Comparison of ENCODE assay signal across 20 mouse cellular contexts in the genomic region with DNA sequence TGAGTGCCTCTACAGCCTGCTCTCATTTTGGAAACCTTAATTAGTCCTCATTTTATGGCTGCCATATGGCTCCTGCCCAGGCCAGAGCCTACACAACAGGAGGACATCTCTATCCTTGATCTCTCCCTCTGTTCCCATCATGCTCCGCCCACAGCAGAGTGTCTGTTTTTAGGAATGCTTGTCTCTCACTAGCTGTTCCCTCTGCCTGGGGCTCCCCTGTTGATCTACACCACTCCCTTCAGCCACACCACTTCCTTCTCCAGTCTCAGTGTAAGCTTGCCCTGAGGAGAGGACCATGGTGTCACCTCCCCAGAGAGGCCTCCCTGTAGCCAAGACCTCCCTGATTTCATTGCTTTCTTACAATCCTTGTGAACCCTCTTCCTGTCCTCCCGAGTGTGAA. TPM values are rescaled to one million over a fixed set of nuclear protein-coding genes. Genes with fewer than 3 reads are reported as not detected.
DNase-seq lines count a peak whose midpoint lies in the region; ATAC-seq and TF ChIP-seq lines count a peak whose summit lies in the region.
"Had no signal": no experiment of that assay in that cellular context is flagged by ENCODE, and none has a peak within 500 bp of the region (broad histone marks: within the 10 kb centered on the region; RNA-seq: fewer than 3 reads in every experiment).

No protein-coding gene starts in this region.

- no peak overlapping the region; the same call in 1 of the 2 replicates for H3K27ac ChIP-seq in kidney, embryonic 15.5 days
- H3K27ac ChIP-seq in lung, embryonic 15.5 days: no peak overlapping the region
- H3K27ac ChIP-seq in CH12.LX (ENCODE audit: insufficient read depth, low read depth): peak overlapping the region; percentile 21; the same call in 1 of the 2 replicates
- H3K27ac ChIP-seq: embryonic facial prominence, embryonic 12.5 days; gastrocnemius, adult 2 months; limb, embryonic 13.5 days; midbrain, embryonic 13.5 days had no signal

- H3K9me3 ChIP-seq in kidney, embryonic 15.5 days (replicated peaks): no peaks in the 10 kb centered on the region
- no peaks in the 10 kb centered on the region for H3K9me3 ChIP-seq in lung, embryonic 15.5 days
- H3K9me3 ChIP-seq in CH12.LX (replicated peaks; ENCODE audit: low read length): no peaks in the 10 kb centered on the region
- H3K9me3 ChIP-seq: embryonic facial prominence, embryonic 12.5 days; limb, embryonic 13.5 days; midbrain, embryonic 13.5 days had no signal

- TF ChIP-seq POLR2A in CH12.LX (IDR thresholded peaks at IDR 0.05; ENCODE audit: low read depth, low read length): no peak

- in situ Hi-C loops in CH12.LX (cut with MboI; ENCODE audit: low pct_ligation_motif_present, low pct_unique_long_range_greater_than_20kb, low sequenced_read_pairs): no loop called here

- peak; percentile 85 for ATAC-seq in frontal cortex, adult (ENCODE audit: low TSS enrichment)
- peak; percentile 70 for ATAC-seq in kidney, embryonic 15.5 days (replicated peaks; ENCODE audit: low FRiP score)
- peak; percentile 53; the same call in 1 of the 2 replicates for ATAC-seq in lung, embryonic 15.5 days (ENCODE audit: borderline replicate concordance, extremely low read depth, low FRiP score, low TSS enrichment)
- ATAC-seq in monocyte, adult 5-6 weeks (replicated peaks; ENCODE audit: insufficient number of reproducible peaks, low FRiP score, low TSS enrichment, poor library complexity, severe bottlenecking): no peak
- ATAC-seq: forebrain, embryonic 14.5 days; intestine, embryonic 16.5 days; midbrain, embryonic 13.5 days had no signal

- no peaks in the 10 kb centered on the region for H3K27me3 ChIP-seq in kidney, embryonic 15.5 days
- no peaks in the 10 kb centered on the region for H3K27me3 ChIP-seq in lung, embryonic 15.5 days
- no peaks in the 10 kb centered on the region for H3K27me3 ChIP-seq in CH12.LX (replicated peaks)
- H3K27me3 ChIP-seq: embryonic facial prominence, embryonic 12.5 days; limb, embryonic 13.5 days had no signal

- TF ChIP-seq RAD21 in CH12.LX (IDR thresholded peaks at IDR 0.05; ENCODE audit: low read depth, low read length): no peak

- no peak overlapping the region for H3K9ac ChIP-seq in kidney, embryonic 15.5 days
- no peak overlapping the region for H3K9ac ChIP-seq in lung, embryonic 15.5 days
- no peak overlapping the region for H3K9ac ChIP-seq in CH12.LX (ENCODE audit: insufficient read depth, low read depth)
- H3K9ac ChIP-seq: embryonic facial prominence, embryonic 12.5 days; limb, embryonic 13.5 days; midbrain, embryonic 13.5 days had no signal

- H3K36me3 ChIP-seq in kidney, embryonic 15.5 days: no peaks in the 10 kb centered on the region
- no peaks in the 10 kb centered on the region for H3K36me3 ChIP-seq in lung, embryonic 15.5 days
- H3K36me3 ChIP-seq in CH12.LX (replicated peaks in 1 of 2; ENCODE audit: control insufficient read depth in 1 of 2, insufficient read depth in 1 of 2, low read length in 1 of 2): no peaks in the 10 kb centered on the region
- H3K36me3 ChIP-seq: embryonic facial prominence, embryonic 12.5 days; limb, embryonic 13.5 days; midbrain, embryonic 13.5 days had no signal

- H3K4me1 ChIP-seq in kidney, embryonic 15.5 days: peaks cover 13% of the 10 kb centered on the region
- H3K4me1 ChIP-seq in lung, embryonic 15.5 days: peaks cover 13% of the 10 kb centered on the region; the same call in 1 of the 2 replicates
- H3K4me1 ChIP-seq in CH12.LX (ENCODE audit: control insufficient read depth in 1 of 2, insufficient read depth in 2 of 2): peaks cover 37 to 56% of the 10 kb centered on the region in 2 experiments

- no peak for TF ChIP-seq EP300 in CH12.LX (IDR thresholded peaks at IDR 0.05; ENCODE audit: low read length)

- dilution Hi-C loops in CH12.LX (cut with MboI; ENCODE audit: extremely low pct_ligation_motif_present, extremely low pct_unique_long_range_greater_than_20kb, low sequenced_read_pairs): no loop called here

- no peak for TF ChIP-seq CTCF in CH12.LX (conservative IDR thresholded peaks at IDR 0.05 in 1 of 2, IDR thresholded peaks at IDR 0.05 in 1 of 2; ENCODE audit: low read depth in 2 of 2, low read length in 2 of 2)

- DNase-seq in frontal cortex, postnatal 14 days (ENCODE audit: low spot score in 2 of 2): no peak
- no peak for DNase-seq in kidney, postnatal 14 days
- DNase-seq in lung, postnatal 36 days: no peak
- DNase-seq in CH12.LX (ENCODE audit: extremely low read depth): no peak
- DNase-seq: adrenal gland, postnatal 25 days; cerebellum, adult 8-10 months; gastrocnemius, adult 2 months; kidney, postnatal 25 days; thymus, adult 2 months; thymus, postnatal 36 days had no signal

- H3K79me2 ChIP-seq in CH12.LX (replicated peaks; ENCODE audit: control insufficient read depth, extremely low read depth, insufficient read depth, poor library complexity, severe bottlenecking): no peaks in the 10 kb centered on the region

- 33% methylated on average over 2 of the region's 2 CpGs for WGBS in kidney, embryonic 15.5 days
- 50% methylated on average over 2 of the region's 2 CpGs for WGBS in lung, embryonic 15.5 days

- no peak overlapping the region for H3K4me2 ChIP-seq in kidney, embryonic 15.5 days
- H3K4me2 ChIP-seq in lung, embryonic 15.5 days: no peak overlapping the region
- no peak overlapping the region for H3K4me2 ChIP-seq in CH12.LX (ENCODE audit: insufficient read depth, low read depth, poor library complexity, severe bottlenecking)
- H3K4me2 ChIP-seq: embryonic facial prominence, embryonic 12.5 days; limb, embryonic 13.5 days; liver, embryonic 11.5 days; midbrain, embryonic 13.5 days had no signal

- no peak overlapping the region for H3K4me3 ChIP-seq in kidney, embryonic 15.5 days (replicated peaks)
- no peak overlapping the region for H3K4me3 ChIP-seq in lung, embryonic 15.5 days
- no peak overlapping the region for H3K4me3 ChIP-seq in CH12.LX (replicated peaks in 1 of 3; ENCODE audit: low read depth in 2 of 3, low read length in 2 of 3, poor library complexity in 1 of 3)
- H3K4me3 ChIP-seq: embryonic facial prominence, embryonic 12.5 days; gastrocnemius, adult 2 months; limb, embryonic 13.5 days; midbrain, embryonic 13.5 days had no signal

TF ChIP-seq in CH12.LX, 34 proteins besides CTCF, POLR2A, EP300 and RAD21:
- TF ChIP-seq NELFE (IDR thresholded peaks at IDR 0.05; ENCODE audit: low read depth, low read length) (no peak), TBP (conservative IDR thresholded peaks at IDR 0.05; ENCODE audit: low read depth, low read length) (no peak), MAZ (IDR thresholded peaks at IDR 0.05; ENCODE audit: low read depth, low read length) (no peak), ZKSCAN1 (IDR thresholded peaks at IDR 0.05; ENCODE audit: borderline replicate concordance, low read depth, low read length) (no peak), MAX (IDR thresholded peaks at IDR 0.05; ENCODE audit: low read length) (no peak)

RNA-seq across cellular contexts. Expression of gene Bend4, which starts 18.4 kb away (rescaled TPM):
- 6.6 and 7.2 TPM in 2 replicates for polyA plus RNA-seq in kidney, embryonic 15.5 days (2015; fragmentation: Nextera tagmentation; extraction: Ambion mirVana)
- polyA plus RNA-seq in lung, embryonic 15.5 days (2015; fragmentation: Nextera tagmentation; extraction: Ambion mirVana): 6.6 and 7.4 TPM in 2 replicates
- total RNA-seq in CH12.LX (2012; rRNA removed): 0.04 TPM in 1 of 2 replicates, not detected in the other
- total RNA-seq in CH12.LX (2014; rRNA removed): not detected in 2 replicates
- polyA plus RNA-seq in CH12.LX (2012; ENCODE audit: insufficient read length, low read depth): 0.06 and 0.08 TPM in 2 replicates
- 1.2 to 1.9 TPM (median 1.3 TPM) in 3 replicates for total RNA-seq in monocyte, adult 5-6 weeks (2017)
